Mouse (Mus musculus): ENCODE measurements around the gene 0610030E20Rik. TPM values are rescaled to one million over a fixed set of nuclear protein-coding genes. Genes with fewer than 3 reads are reported as not detected.

The 0610030E20Rik gene
- polyA plus RNA-seq, 1 experiment from 2014 or later, result 28.3 TPM

DNA sequence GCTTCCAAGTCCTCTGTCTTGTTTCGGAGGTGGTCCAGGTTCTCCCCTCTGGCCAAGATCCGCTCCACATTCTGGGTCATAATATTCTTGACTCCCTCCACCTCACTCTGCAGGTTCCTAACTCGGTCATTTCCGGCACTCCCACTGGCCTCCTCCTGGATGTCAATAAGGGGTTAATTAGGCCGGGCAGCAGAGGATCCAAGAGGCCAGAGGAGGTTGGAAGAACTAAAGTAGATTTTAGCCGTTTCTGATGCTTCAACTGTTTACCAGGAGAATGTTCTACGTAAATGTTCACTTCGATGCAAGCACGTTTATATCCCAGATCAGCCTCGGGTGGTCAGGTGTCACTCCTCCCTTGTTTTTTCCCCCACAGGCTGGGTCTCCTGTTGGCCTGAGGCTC, 41.1 kb downstream of the 0610030E20Rik start:
- ATAC-seq (ENCODE audit: low FRiP score, low TSS enrichment), result no peak
- Histone ChIP-seq H3K4me2 (replicated peaks; ENCODE audit: low read depth, low read length) (peak overlapping the region; percentile 77; the same call in 1 of the 2 replicates), H3K9ac (replicated peaks; ENCODE audit: low read length) (0 out of 2 replicates have a peak overlapping the region, but pooled peaks have one; percentile 85), H3K27ac (ENCODE audit: low read length) (no peak overlapping the region), H3K27me3 (ENCODE audit: insufficient read depth, low read length) (no peaks in the 10 kb centered on the region), H3K9me3 (ENCODE audit: low read length) (no peaks in the 10 kb centered on the region), H3K36me3 (ENCODE audit: insufficient read depth, low read length) (peaks cover 15% of the 10 kb centered on the region), H3K4me3 (ENCODE audit: low read length) (peak overlapping the region; percentile 70; the same call in 1 of the 2 replicates), H3K4me1 (ENCODE audit: insufficient read depth, low read length) (peaks cover 36% of the 10 kb centered on the region)
- WGBS, result 57% methylated on average over 10 of the region's 10 CpGs

DNA sequence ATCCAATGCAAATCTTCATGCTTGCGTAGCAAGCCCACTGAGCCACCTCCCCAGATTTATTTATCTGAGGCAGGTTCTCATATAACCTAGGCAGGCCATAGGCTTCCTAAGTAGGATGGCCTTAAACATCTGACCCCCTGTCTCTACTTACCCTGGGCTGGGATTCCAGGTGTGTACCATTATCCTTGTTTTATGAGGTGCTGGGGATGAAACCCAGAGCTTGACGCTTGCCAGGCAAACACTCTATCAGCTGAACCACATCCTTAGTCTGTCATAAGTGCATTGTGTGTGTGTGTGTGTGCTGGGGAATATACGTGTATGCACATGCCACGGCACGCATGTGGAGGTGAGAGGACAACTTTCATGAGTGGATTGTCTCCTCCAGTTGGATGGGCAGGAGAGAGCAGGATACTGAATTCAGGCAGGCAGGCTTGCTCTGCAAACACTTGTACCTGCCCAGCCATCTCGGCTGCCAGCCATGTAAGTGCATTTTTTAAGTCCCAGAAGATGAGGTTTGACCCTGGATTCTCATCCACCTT, 41.7 kb downstream of the 0610030E20Rik start:
- no peak for ATAC-seq (ENCODE audit: low FRiP score, low TSS enrichment)
- Histone ChIP-seq H3K9ac (replicated peaks; ENCODE audit: low read length) (peak overlapping the region; percentile 85), H3K27ac (ENCODE audit: low read length) (peak overlapping the region; percentile 97; the same call in 1 of the 2 replicates), H3K4me1 (ENCODE audit: insufficient read depth, low read length) (peaks cover 36% of the 10 kb centered on the region), H3K4me2 (replicated peaks; ENCODE audit: low read depth, low read length) (peak overlapping the region; percentile 77), H3K4me3 (ENCODE audit: low read length) (peak overlapping the region; percentile 70), H3K27me3 (ENCODE audit: insufficient read depth, low read length) (no peaks in the 10 kb centered on the region), H3K9me3 (ENCODE audit: low read length) (no peaks in the 10 kb centered on the region), H3K36me3 (ENCODE audit: insufficient read depth, low read length) (peaks cover 15% of the 10 kb centered on the region)
- 83% methylated on average over 6 of the region's 6 CpGs for WGBS

DNA sequence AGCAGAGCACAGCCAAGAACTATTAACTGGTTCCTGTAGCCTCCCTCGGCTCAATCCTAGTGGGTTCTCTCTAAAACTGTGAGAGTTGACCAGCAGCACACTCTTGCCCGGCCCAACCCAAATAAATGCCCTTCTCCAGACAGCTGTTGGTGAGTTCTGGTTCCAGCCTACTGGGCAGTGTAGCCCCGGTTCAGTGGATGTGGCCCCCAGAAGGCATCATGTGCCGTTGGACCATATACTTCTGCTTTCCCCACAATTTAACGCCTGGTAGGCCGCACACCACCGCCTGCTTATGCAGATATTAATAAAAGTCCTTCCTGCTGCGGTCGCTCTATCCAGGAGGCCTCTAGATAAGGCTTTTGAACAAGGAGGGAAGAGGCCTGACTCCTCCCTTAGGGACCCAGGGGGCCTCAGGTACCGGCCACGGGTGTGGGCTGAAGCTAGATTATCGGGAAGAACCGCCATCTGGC, 42.4 kb downstream of the 0610030E20Rik start:
- peak; percentile 20 for ATAC-seq (ENCODE audit: low FRiP score, low TSS enrichment)
- H3K27me3 ChIP-seq (ENCODE audit: insufficient read depth, low read length), result no peaks in the 10 kb centered on the region
- H3K4me3 ChIP-seq (ENCODE audit: low read length), result peak overlapping the region; percentile 70
- peak overlapping the region; percentile 85 for H3K9ac ChIP-seq (replicated peaks; ENCODE audit: low read length)
- peaks cover 12% of the 10 kb centered on the region for H3K36me3 ChIP-seq (ENCODE audit: insufficient read depth, low read length)
- peaks cover 36% of the 10 kb centered on the region for H3K4me1 ChIP-seq (ENCODE audit: insufficient read depth, low read length)
- WGBS, result 11% methylated on average over 13 of the region's 13 CpGs
- no peaks in the 10 kb centered on the region for H3K9me3 ChIP-seq (ENCODE audit: low read length)
- peak overlapping the region; percentile 97 for H3K27ac ChIP-seq (ENCODE audit: low read length)
- H3K4me2 ChIP-seq (replicated peaks; ENCODE audit: low read depth, low read length), result peak overlapping the region; percentile 77

DNA sequence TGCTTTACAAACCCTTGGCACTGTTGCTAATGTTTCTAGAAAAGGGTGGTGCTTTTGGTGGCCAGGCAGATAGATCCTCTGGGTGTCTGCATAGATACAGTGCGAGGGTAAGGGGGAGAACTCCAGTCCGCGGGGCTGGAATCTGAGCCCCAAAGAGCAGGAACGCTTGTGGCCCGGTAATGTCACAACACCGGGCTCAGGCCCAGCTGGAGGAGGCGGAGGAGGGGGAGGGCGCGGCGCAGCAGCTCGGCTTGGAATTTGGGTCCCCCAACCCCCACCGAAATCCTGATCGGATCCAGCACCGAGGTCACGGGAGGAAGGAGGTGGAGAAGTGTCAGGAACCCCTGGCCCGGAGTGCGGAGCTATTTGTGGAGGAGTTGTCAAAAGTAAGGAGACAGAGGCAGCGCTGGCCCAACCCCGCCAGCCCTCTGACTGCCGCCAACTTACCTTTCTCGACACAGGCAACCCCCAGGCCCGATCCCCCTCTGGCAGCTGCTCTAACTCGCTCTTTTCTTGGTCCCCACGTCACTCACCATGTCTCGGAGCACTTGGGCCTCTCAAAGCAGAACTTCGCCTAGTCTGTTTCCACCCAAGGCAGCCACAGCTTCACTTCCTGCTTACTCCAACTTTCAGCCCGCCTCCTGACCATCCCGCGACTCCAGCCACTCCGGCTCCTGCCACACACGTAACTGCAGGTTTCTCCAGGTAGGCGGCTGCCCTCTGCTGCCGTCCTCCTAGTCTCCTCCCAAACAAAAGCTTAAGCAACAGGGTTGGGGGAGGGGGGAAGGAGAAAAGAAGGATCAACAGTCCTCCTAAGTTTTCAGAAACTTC, 43.0 kb downstream of the 0610030E20Rik start, which contains the start of gene Vamp8:
TSS of gene Vamp8 (minus strand) at position 763 of the 831 bp plus-strand sequence.
- Histone ChIP-seq H3K4me3 (ENCODE audit: low read length) (peak within 1 kb of the TSS; percentile 70), H3K9ac (replicated peaks; ENCODE audit: low read length) (peak within 1 kb of the TSS; percentile 85), H3K36me3 (ENCODE audit: insufficient read depth, low read length) (peaks cover 6% of the 10 kb centered on the region), H3K4me2 (replicated peaks; ENCODE audit: low read depth, low read length) (peak within 1 kb of the TSS; percentile 77), H3K9me3 (ENCODE audit: low read length) (no peaks in the 10 kb centered on the region), H3K27me3 (ENCODE audit: insufficient read depth, low read length) (no peaks in the 10 kb centered on the region), H3K27ac (ENCODE audit: low read length) (peak within 1 kb of the TSS; percentile 97), H3K4me1 (ENCODE audit: insufficient read depth, low read length) (peaks cover 36% of the 10 kb centered on the region)
- peak; percentile 72 for ATAC-seq (ENCODE audit: low FRiP score, low TSS enrichment)
- WGBS, result under 1% methylated on average over 33 of the region's 33 CpGs

DNA sequence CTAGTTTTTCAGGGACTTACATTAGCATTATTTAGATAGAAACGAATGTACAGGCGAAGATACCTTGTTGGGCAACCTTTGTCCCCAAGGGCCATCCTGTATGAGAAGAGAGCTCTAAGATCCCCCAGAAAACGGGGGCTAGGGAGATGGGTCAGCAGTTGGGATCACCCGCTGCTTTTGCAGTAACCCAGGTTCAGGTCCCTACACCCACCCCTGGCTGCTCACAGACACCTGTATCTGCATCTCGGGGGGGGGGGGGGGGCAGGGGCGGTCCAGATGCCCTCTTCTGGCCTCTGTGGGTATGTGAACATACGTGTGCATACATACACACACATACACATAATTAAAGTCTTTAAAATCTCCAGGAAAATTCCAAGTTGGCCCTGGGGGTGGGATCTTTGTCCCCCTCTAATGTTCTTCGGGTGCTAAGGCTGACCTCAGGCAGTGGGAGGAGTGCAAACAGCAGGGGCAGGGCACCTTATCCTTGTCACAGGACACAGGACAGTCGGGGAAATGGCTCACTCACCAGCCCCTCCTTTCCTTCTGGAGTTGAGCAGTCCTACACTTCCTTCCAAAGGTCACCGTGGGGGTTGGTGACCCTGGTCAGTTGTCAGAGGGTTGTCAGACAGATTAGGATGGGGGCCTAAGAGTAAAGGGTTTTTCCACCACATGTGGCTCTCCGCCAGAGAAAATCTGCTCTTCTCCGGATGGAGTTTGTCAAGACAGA, 43.8 kb downstream of the 0610030E20Rik start:
- peak overlapping the region; percentile 77 for H3K4me2 ChIP-seq (replicated peaks; ENCODE audit: low read depth, low read length)
- H3K9ac ChIP-seq (replicated peaks; ENCODE audit: low read length), result peak overlapping the region; percentile 85
- ATAC-seq (ENCODE audit: low FRiP score, low TSS enrichment), result peak; percentile 86
- WGBS, result 16% methylated on average over 12 of the region's 12 CpGs
- H3K27me3 ChIP-seq (ENCODE audit: insufficient read depth, low read length), result no peaks in the 10 kb centered on the region
- no peaks in the 10 kb centered on the region for H3K36me3 ChIP-seq (ENCODE audit: insufficient read depth, low read length)
- H3K4me1 ChIP-seq (ENCODE audit: insufficient read depth, low read length), result peaks cover 36% of the 10 kb centered on the region
- no peaks in the 10 kb centered on the region for H3K9me3 ChIP-seq (ENCODE audit: low read length)
- peak overlapping the region; percentile 70 for H3K4me3 ChIP-seq (ENCODE audit: low read length)
- H3K27ac ChIP-seq (ENCODE audit: low read length), result peak overlapping the region; percentile 97

DNA sequence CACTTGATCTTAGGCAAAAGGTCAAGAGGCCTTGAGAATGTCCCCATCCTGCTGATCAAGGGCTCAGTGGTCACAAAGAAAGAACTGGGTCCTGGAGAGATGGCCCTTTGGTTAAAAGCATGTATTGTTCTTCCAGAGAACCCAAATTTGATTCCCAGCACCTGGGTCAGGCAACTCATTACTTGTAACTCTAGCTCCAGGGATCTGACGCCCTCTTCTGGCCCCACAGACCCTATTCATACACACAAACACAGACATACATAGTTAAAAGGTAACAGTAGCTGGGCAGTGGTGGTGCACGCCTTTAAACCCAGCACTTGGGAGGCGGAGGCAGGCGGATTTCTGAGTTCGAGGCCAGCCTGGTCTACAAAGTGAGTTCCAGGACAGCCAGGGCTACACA, 45.2 kb downstream of the 0610030E20Rik start:
- Histone ChIP-seq H3K27ac (ENCODE audit: low read length) (peak overlapping the region; percentile 60; the same call in 1 of the 2 replicates), H3K9ac (replicated peaks; ENCODE audit: low read length) (no peak overlapping the region), H3K9me3 (ENCODE audit: low read length) (no peaks in the 10 kb centered on the region), H3K4me2 (replicated peaks; ENCODE audit: low read depth, low read length) (no peak overlapping the region), H3K27me3 (ENCODE audit: insufficient read depth, low read length) (no peaks in the 10 kb centered on the region), H3K4me3 (ENCODE audit: low read length) (no peak overlapping the region), H3K36me3 (ENCODE audit: insufficient read depth, low read length) (no peaks in the 10 kb centered on the region), H3K4me1 (ENCODE audit: insufficient read depth, low read length) (peaks cover 36% of the 10 kb centered on the region)
- ATAC-seq (ENCODE audit: low FRiP score, low TSS enrichment), result no peak
- WGBS, result 90% methylated on average over 5 of the region's 5 CpGs

DNA sequence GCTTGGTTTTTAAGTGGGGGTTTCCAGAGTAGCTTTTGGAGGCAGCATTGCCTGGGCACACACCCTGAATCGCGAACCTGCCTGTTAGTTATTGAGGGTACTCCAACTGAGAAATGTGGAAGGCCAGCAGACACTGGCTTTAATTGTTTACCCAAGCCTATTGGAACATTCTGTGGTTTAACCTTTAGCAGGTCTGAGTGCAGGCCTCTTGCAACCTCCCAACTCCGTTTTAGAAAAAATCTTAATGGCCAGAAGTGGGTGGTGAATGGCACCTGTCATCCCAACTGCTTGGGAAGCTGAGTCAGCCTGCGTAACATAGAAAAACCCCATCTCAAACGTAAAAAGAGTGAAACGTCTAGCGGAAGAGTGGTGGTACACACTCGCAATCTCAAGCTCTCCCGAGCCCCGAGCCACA, 49.7 kb downstream of the 0610030E20Rik start:
- Histone ChIP-seq H3K9me3 (ENCODE audit: low read length) (no peaks in the 10 kb centered on the region), H3K4me1 (ENCODE audit: insufficient read depth, low read length) (0 out of 2 replicates have a peak, but pooled peaks cover 4% of the 10 kb centered on the region), H3K27ac (ENCODE audit: low read length) (no peak overlapping the region), H3K36me3 (ENCODE audit: insufficient read depth, low read length) (no peaks in the 10 kb centered on the region), H3K4me2 (replicated peaks; ENCODE audit: low read depth, low read length) (no peak overlapping the region), H3K27me3 (ENCODE audit: insufficient read depth, low read length) (no peaks in the 10 kb centered on the region), H3K4me3 (ENCODE audit: low read length) (no peak overlapping the region), H3K9ac (replicated peaks; ENCODE audit: low read length) (no peak overlapping the region)
- WGBS, result 74% methylated on average over 10 of the region's 10 CpGs
- no peak for ATAC-seq (ENCODE audit: low FRiP score, low TSS enrichment)

DNA sequence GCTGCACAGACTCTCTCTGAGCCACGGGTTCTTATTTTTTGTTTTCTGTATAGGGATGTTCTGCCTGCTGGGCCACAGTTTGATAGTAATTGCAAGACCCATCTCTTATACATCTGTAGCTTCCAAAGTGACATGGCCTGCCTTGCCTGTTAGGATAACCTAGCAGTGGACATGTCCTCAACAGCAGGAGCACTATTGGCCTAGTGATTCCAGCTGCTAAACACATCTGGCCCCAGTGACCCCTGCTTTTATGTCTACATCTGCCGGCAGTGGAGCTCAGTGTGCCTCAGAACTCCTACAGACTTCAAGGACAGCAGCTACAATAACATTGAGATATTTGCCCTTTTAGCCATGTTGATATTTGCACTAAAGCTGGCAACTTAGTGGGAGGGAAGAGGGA, 52.9 kb downstream of the 0610030E20Rik start:
- Histone ChIP-seq H3K4me2 (replicated peaks; ENCODE audit: low read depth, low read length) (no peak overlapping the region), H3K4me1 (ENCODE audit: insufficient read depth, low read length) (no peaks in the 10 kb centered on the region), H3K27ac (ENCODE audit: low read length) (no peak overlapping the region), H3K36me3 (ENCODE audit: insufficient read depth, low read length) (no peaks in the 10 kb centered on the region), H3K4me3 (ENCODE audit: low read length) (no peak overlapping the region), H3K9me3 (ENCODE audit: low read length) (no peaks in the 10 kb centered on the region), H3K9ac (replicated peaks; ENCODE audit: low read length) (no peak overlapping the region), H3K27me3 (ENCODE audit: insufficient read depth, low read length) (no peaks in the 10 kb centered on the region)
- 31% methylated on average over 2 of the region's 2 CpGs for WGBS
- no peak for ATAC-seq (ENCODE audit: low FRiP score, low TSS enrichment)

DNA sequence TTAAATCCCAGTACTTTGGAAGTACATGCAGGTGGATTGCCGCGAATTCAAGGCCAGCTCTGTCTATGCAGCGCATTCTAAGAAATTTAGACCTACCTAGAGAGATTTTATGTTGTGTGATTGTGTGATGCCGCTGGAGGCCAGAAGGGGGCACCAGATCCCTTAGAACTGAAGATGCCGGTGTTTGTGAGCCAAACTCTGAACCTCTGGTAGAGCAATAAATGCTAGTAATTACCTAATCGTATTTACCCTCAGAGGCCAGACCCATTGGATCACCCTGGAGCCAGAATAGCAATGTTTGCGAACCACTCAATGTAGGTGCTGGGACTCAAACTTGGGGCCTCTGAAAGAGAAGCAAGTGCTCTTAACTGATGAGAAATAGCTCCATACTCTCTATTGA, 54.8 kb downstream of the 0610030E20Rik start:
- no peaks in the 10 kb centered on the region for H3K36me3 ChIP-seq (ENCODE audit: insufficient read depth, low read length)
- H3K27ac ChIP-seq (ENCODE audit: low read length), result no peak overlapping the region
- 19% methylated on average over 7 of the region's 7 CpGs for WGBS
- no peaks in the 10 kb centered on the region for H3K4me1 ChIP-seq (ENCODE audit: insufficient read depth, low read length)
- H3K4me2 ChIP-seq (replicated peaks; ENCODE audit: low read depth, low read length), result no peak overlapping the region
- no peaks in the 10 kb centered on the region for H3K27me3 ChIP-seq (ENCODE audit: insufficient read depth, low read length)
- no peak overlapping the region for H3K4me3 ChIP-seq (ENCODE audit: low read length)
- H3K9ac ChIP-seq (replicated peaks; ENCODE audit: low read length), result no peak overlapping the region
- H3K9me3 ChIP-seq (ENCODE audit: low read length), result no peaks in the 10 kb centered on the region
- ATAC-seq (ENCODE audit: low FRiP score, low TSS enrichment), result no peak

Measured in kidney, embryonic 16.5 days (tissue).